ENCODE assay signal across 25 mouse cellular contexts in genomic region chr1:45185341-45185740, GRCm38 (mm10).
"Had no signal": no experiment of that assay in that cellular context is flagged by ENCODE, and none has a peak within 500 bp of the region (broad histone marks: within the 10 kb centered on the region; RNA-seq: fewer than 3 reads in every experiment).

No protein-coding gene starts in this region.

- DNase-seq: gastrocnemius, postnatal 14 days; gastrocnemius, postnatal 36 days; heart, adult 11 months; heart, adult 2 months; heart, postnatal 14 days; heart, postnatal 36 days; kidney, adult 11 months; kidney, adult 2 months; kidney, adult 9 months; kidney, postnatal 14 days; kidney, postnatal 36 days; layer of hippocampus, adult 9-11 months; layer of hippocampus, postnatal 36 days; left cerebral cortex, postnatal 4 days had no signal

- H3K4me1 ChIP-seq: heart, embryonic 13.5 days; heart, embryonic 15.5 days; hindbrain, embryonic 13.5 days; kidney, embryonic 15.5 days; limb, embryonic 13.5 days; limb, embryonic 15.5 days; liver, embryonic 12.5 days had no signal

- H3K9ac ChIP-seq: heart, embryonic 13.5 days; heart, embryonic 15.5 days; hindbrain, embryonic 13.5 days; kidney, embryonic 15.5 days; limb, embryonic 13.5 days; limb, embryonic 15.5 days; liver, embryonic 12.5 days had no signal

- H3K4me3 ChIP-seq: heart, adult 2 months; heart, embryonic 13.5 days; heart, embryonic 15.5 days; hindbrain, embryonic 13.5 days; kidney, embryonic 15.5 days; limb, embryonic 13.5 days; limb, embryonic 15.5 days; liver, embryonic 12.5 days had no signal

- H3K27ac ChIP-seq: heart, adult 2 months; heart, embryonic 13.5 days; heart, embryonic 15.5 days; hindbrain, embryonic 13.5 days; kidney, embryonic 15.5 days; kidney, postnatal 0 days; limb, embryonic 13.5 days; limb, embryonic 15.5 days; liver, embryonic 12.5 days had no signal

- H3K9me3 ChIP-seq: heart, embryonic 13.5 days; heart, embryonic 15.5 days; hindbrain, embryonic 13.5 days; kidney, embryonic 15.5 days; limb, embryonic 13.5 days; limb, embryonic 15.5 days; liver, embryonic 12.5 days had no signal

- H3K36me3 ChIP-seq: heart, embryonic 13.5 days; heart, embryonic 15.5 days; hindbrain, embryonic 13.5 days; kidney, embryonic 15.5 days; limb, embryonic 13.5 days; limb, embryonic 15.5 days; liver, embryonic 12.5 days had no signal

- H3K27me3 ChIP-seq: heart, embryonic 13.5 days; heart, embryonic 15.5 days; hindbrain, embryonic 13.5 days; kidney, embryonic 15.5 days; limb, embryonic 13.5 days; limb, embryonic 15.5 days; liver, embryonic 12.5 days had no signal

- H3K4me2 ChIP-seq: heart, embryonic 11.5 days; heart, embryonic 13.5 days; heart, embryonic 15.5 days; hindbrain, embryonic 13.5 days; kidney, embryonic 15.5 days; limb, embryonic 13.5 days; limb, embryonic 15.5 days; liver, embryonic 12.5 days had no signal

- ATAC-seq: hindbrain, embryonic 16.5 days; intestine, embryonic 16.5 days; liver, embryonic 12.5 days had no signal
